Mouse (Mus musculus): Measurements from ENCODE around the gene Abat. TPM values are rescaled to one million over a fixed set of nuclear protein-coding genes. Genes with fewer than 3 reads are reported as not detected.

Abat gene
- total RNA-seq, 2 experiments from 2014 or later, result 140 to 156 TPM

DNA sequence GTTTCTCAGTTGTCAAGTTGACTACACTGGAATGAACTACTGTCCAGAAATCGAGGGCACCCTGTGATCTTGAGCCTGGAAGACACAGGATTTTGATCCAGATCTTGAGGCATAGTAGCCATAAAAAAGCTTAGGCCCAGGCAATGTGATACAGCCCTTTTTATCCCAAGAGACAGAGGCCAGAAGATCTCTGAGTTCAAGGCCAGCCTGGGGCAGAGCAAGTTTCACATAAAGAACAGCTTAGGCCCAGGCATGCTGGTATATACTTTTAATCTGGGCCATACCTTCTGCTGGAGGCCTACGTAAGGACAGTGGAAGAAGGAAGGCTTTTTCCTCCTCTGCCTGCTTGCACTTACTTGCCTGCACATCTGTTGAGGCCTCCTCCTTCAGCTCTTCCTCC is 51.6 kb downstream of the Abat start:
- intact Hi-C loops (cut with DNase I), result no loop called here
- H3K27ac ChIP-seq, result no peak overlapping the region
- no peak overlapping the region for H3K4me3 ChIP-seq
- no peak for TF ChIP-seq CTCF (IDR thresholded peaks at IDR 0.05)
- DNase-seq (ENCODE audit: extremely low spot score in 1 of 2, low spot score in 2 of 2), result no peak

DNA sequence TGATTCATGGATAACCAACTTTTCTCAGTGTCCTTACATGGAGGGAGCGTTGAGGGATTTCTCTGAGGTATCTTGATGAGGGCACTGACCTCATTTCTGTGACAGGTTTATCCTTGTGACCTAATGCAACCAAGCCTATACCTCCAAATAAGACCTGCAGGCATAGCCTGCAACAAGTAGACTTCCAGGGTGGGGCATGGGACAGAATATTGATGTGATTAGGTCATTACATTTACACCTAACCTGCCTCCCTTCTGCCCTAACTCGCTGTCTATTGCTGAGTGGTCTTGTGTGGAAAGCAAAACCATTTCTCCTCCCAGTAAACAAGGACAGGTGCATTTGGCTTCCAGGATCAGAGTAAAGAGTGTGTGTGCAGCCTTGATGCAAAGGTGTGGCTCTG is 52.3 kb downstream of the Abat start:
- TF ChIP-seq CTCF (IDR thresholded peaks at IDR 0.05), result no peak
- no peak for DNase-seq (ENCODE audit: extremely low spot score in 1 of 2, low spot score in 2 of 2)
- no peak overlapping the region for H3K27ac ChIP-seq
- intact Hi-C loops (cut with DNase I), result no loop called here
- H3K4me3 ChIP-seq, result no peak overlapping the region

DNA sequence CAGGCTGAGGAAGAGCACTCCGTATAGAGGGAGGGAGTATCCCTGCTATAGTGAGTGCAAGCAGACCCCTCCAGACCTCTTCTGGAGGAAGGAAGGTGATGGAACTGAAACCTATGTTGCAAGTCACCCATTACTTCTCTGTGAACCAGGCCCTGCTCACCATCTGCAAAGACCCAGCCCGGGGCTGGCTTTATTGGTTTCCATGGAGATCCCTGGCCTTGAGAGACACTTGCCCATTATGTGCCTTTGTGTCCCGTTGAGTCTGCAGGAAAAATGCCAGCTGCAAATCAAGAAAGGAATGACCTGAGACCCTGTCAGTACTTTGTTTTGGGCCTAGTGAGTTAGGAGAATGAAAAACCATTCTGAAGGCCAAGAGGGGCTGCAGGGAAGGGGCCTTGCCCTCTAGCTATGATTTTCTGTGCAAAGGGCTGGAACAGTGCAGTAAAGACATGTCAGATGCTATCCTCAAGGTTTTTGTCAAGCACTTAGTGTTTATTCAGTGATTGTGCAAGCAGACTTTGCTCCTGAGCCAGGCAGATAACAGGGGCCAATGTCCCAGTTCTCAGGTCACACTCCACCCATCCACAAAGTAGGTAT is 53.0 kb downstream of the Abat start:
- TF ChIP-seq CTCF (IDR thresholded peaks at IDR 0.05), result no peak
- intact Hi-C loops (cut with DNase I), result no loop called here
- DNase-seq (ENCODE audit: extremely low spot score in 1 of 2, low spot score in 2 of 2), result no peak
- H3K4me3 ChIP-seq, result no peak overlapping the region
- no peak overlapping the region for H3K27ac ChIP-seq

DNA sequence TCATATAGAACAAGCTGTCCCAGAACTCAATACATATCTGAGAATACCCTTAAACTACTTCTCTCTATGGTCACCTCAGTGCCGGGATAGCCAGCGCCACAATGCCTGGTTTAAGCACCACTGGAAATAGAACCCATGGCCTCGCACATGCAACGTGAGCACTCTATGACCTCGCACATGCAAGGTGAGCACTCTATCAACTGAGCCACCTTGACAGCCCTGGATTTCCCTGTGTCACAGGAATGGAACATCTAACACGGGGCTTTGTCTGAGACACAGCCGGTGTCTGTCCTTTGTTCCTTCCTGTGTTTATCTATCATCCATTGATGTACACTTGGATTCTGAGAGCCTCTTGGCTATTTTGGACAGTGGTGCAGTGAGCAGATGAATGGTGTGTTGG is 55.7 kb downstream of the Abat start:
- TF ChIP-seq CTCF (IDR thresholded peaks at IDR 0.05), result no peak
- no peak overlapping the region for H3K4me3 ChIP-seq
- intact Hi-C loops (cut with DNase I), result no loop called here

DNA sequence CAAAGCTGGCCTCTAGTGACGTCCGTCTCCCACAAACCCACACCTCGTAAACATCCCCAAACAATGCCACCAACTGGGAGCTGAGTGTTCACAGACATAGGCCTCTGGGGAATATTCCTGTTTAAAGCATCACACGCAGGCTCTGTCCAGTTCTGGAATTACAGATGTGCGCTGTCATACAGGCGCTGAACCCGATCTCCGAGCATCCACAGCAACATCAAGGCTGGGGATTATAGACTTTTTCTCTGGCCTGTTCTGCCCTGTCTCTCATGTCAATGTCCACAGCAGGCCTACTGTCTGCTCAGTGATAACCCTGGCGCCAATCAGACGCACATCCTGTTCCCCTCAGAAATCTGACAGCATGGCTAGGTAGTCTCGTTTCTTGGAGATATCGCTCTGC is 57.1 kb downstream of the Abat start:
- H3K4me3 ChIP-seq, result no peak overlapping the region
- TF ChIP-seq CTCF (IDR thresholded peaks at IDR 0.05), result no peak
- DNase-seq (ENCODE audit: extremely low spot score in 1 of 2, low spot score in 2 of 2), result no peak
- intact Hi-C loops (cut with DNase I), result no loop called here
- H3K27ac ChIP-seq, result no peak overlapping the region

More for the DNA sequence above, 55.7 kb downstream of the Abat start:
- H3K27ac ChIP-seq, result no peak overlapping the region
- no peak for DNase-seq (ENCODE audit: extremely low spot score in 1 of 2, low spot score in 2 of 2)

DNA sequence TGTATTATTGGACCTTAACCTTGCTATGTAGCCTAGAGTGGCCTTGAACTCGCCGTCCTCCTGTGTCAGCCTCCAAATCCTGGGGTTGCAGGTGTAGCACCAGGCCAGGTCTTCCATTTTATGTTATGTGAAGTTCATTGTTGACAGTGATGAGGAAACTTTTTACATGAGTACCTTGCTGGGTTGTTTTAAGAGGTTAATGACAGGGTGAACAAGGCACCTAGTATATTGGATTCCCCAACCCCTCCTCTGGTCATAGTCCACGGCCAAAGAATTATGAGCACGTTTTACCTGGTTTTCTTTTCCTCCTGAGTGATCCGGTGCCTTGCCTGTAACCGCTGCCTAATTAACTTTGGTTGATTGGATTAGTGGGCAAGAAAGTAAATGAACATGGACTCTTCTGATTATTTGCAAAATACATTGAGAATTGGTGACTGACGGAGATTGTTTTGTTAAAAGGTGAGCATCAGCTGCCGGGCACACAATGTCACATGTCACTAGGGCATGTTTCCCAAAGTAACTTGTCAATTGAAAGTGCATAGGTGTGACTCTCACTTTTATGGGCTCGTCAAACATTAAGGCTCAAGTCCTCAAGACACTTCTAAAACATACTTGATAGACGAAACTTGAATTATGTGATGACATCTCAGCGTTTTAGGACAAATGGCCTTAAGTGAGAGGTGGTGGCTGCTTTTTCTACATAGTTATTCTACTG is 57.8 kb downstream of the Abat start:
- no peak for DNase-seq (ENCODE audit: extremely low spot score in 1 of 2, low spot score in 2 of 2)
- no peak overlapping the region for H3K27ac ChIP-seq
- no peak for TF ChIP-seq CTCF (IDR thresholded peaks at IDR 0.05)
- intact Hi-C loops (cut with DNase I), result no loop called here
- no peak overlapping the region for H3K4me3 ChIP-seq

DNA sequence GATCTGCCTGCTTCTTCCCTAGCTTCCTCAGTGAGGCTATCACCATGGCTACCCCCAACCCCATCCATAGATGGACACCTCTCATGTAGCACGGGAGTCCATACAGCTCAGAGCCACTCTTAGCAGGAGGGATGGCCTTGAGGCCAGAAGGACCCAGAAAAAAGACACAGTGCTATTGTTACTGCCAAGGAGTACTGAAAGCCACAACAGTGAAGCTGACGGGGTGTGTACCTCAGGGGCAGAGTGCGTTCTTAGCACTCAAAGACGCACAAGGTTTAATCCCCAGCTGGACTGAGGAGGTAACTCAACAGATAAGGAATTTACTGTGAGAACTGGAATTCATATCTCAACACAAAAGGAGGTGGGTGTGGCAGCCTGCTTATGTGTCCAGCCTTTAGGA is 59.8 kb downstream of the Abat start:
- DNase-seq (ENCODE audit: extremely low spot score in 1 of 2, low spot score in 2 of 2), result no peak
- no peak overlapping the region for H3K27ac ChIP-seq
- TF ChIP-seq CTCF (IDR thresholded peaks at IDR 0.05), result no peak
- intact Hi-C loops (cut with DNase I), result no loop called here
- no peak overlapping the region for H3K4me3 ChIP-seq

DNA sequence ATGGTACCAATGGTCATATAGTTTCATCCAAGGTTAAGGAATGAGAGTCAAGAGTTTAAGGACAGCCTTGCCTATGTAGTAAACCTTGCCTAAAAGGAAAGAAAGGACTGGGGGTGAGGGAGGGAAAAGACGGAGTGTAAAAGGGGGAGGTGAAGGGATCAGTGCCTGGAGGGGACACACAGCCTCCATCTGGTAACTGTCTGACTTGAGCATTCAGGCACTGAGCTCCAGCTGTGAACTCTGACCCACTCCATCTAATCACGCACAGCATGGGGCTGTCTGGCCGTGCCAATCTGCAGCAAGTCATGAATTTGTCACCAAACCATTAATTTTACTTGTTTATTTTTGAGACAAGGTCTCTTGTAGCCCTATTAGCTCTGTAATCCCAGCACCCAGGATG is 60.5 kb downstream of the Abat start:
- no peak for TF ChIP-seq CTCF (IDR thresholded peaks at IDR 0.05)
- H3K27ac ChIP-seq, result no peak overlapping the region
- intact Hi-C loops (cut with DNase I), result no loop called here
- H3K4me3 ChIP-seq, result no peak overlapping the region
- DNase-seq (ENCODE audit: extremely low spot score in 1 of 2, low spot score in 2 of 2), result no peak

DNA sequence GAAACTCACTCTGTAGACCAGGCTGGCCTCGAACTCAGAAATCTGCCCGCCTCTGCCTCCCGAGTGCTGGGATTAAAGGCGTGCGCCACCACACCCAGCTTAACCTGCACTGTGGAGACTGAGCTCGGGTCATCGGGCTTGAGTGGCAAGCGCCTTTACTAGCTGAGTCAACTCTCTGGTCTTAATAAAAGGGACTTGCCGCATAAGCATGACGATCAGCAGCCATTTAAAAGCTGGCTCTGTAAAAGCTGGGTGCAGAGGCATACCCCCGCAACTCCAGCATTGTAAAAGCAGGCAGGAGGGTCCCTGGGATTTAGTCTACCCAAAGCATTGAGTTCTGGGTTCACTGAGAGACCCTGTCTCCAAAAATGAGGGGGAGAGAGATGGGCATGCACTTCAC is 61.1 kb downstream of the Abat start:
- Histone ChIP-seq H3K4me3 (no peak overlapping the region), H3K27ac (no peak overlapping the region)
- TF ChIP-seq CTCF (IDR thresholded peaks at IDR 0.05), result no peak
- intact Hi-C loops (cut with DNase I), result no loop called here
- no peak for DNase-seq (ENCODE audit: extremely low spot score in 1 of 2, low spot score in 2 of 2)

DNA sequence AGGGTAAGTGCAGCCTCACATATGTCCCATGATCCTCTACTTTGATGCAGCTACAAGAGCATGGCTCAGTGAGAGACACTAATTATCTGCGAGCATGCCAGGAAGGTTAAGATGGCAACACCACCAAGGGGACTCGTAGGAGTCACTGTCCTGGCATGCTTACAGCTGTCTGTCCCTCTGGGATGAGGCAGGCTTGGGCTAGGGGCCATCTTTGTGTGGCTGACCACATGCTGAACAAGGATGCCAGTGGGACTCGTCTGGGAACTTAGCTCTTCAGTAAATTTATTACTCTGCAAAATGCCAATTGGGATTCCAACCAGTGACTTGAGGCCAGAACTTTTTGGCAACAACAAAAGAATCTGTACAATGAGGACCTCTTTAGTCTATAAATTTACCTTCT is 62.9 kb downstream of the Abat start:
- DNase-seq (ENCODE audit: extremely low spot score in 1 of 2, low spot score in 2 of 2), result no peak
- no peak for TF ChIP-seq CTCF (IDR thresholded peaks at IDR 0.05)
- intact Hi-C loops (cut with DNase I), result no loop called here
- H3K4me3 ChIP-seq, result no peak overlapping the region
- no peak overlapping the region for H3K27ac ChIP-seq

DNA sequence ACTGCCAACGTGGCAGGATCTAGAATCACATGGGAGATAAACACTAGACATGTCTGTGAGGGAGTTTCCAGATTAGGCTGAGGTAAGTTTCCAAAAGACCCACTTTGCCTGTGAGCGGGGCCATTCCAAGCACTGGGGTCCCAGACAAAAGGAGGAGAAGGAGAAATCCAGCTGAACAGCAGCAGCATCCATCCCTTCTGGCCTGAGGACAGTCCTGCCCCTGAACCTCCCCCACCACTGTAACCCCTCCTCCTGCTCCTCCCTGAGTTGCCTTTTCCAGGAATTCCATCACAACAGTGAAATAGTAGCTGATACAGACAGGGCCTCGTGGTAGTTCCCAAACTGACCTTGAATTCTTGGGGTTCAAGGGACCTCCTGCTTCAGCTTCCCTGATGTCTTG is 63.7 kb downstream of the Abat start:
- H3K27ac ChIP-seq, result no peak overlapping the region
- intact Hi-C loops (cut with DNase I), result no loop called here
- H3K4me3 ChIP-seq, result no peak overlapping the region
- DNase-seq (ENCODE audit: extremely low spot score in 1 of 2, low spot score in 2 of 2), result no peak
- TF ChIP-seq CTCF (IDR thresholded peaks at IDR 0.05), result no peak

DNA sequence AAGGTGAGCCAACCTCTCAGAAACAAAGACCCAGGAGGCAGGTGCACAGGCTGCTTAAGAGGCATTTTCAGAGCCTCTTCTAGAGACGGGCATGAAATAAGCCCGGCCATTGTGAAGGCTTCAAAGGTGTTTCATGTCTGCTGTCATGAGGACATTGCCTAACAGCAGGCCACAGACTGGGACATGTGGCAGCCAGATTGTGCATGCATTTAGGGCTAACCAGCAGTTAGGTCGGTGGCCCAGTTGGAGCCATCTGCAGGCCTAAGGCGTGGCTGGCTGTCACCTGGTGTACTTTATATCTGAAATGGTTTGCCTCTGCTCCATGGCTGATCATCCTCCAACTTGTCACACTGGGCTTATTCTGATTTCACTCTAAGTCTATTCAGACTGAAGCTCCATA is 65.1 kb downstream of the Abat start:
- Histone ChIP-seq H3K27ac (no peak overlapping the region), H3K4me3 (no peak overlapping the region)
- TF ChIP-seq CTCF (IDR thresholded peaks at IDR 0.05), result no peak
- intact Hi-C loops (cut with DNase I), result no loop called here
- DNase-seq (ENCODE audit: extremely low spot score in 1 of 2, low spot score in 2 of 2), result no peak

DNA sequence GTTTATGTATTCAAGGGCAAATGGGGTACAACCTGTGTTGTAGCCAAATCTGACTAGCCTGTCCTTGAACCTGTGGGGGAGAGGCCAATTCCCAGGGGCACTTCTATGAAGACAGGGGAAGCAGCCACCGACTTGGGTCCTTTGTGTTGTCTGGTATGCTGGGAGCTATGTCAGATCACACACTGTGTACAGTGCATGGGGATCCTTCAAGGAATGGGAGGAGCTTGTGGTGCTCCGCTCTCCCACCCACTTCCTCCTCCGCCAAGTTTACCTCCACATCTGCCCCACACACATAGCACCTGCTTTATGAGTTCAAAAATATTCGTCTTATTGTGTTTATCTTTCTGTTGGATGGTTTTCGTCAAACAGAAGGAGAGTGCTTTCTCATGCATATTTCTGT is 66.3 kb downstream of the Abat start:
- no peak overlapping the region for H3K4me3 ChIP-seq
- TF ChIP-seq CTCF (IDR thresholded peaks at IDR 0.05), result no peak
- no peak overlapping the region for H3K27ac ChIP-seq
- intact Hi-C loops (cut with DNase I), result no loop called here
- DNase-seq (ENCODE audit: extremely low spot score in 1 of 2, low spot score in 2 of 2), result no peak

All from left cerebral cortex, adult 2 months (tissue).